Mouse (Mus musculus) liver, adult 2 months (tissue): ENCODE results near the gene Tnfsf11. TPM values are rescaled to one million over a fixed set of nuclear protein-coding genes. Genes with fewer than 3 reads are reported as not detected.

Experiments used
- DNase-seq: peaks from one replicate; pipeline ENCODE4 v3.0.0-alpha.2; 2011; ENCODE audit warnings: low read depth, low spot score; ENCODE audit errors: extremely low read depth
- H3K27ac ChIP-seq: fragments of 200-500 bp; replicated peaks from 2 replicates; pipeline ENCODE4 v1.5.1; 2012; ENCODE audit warnings: low read depth, mild to moderate bottlenecking, control low read depth, inconsistent platforms, low read length; ENCODE audit not compliant: insufficient read depth
- H3K27me3 ChIP-seq: fragments of 200-500 bp; 2 replicates; pipeline ENCODE4 v1.6.1; 2012; ENCODE audit warnings: mild to moderate bottlenecking, moderate library complexity, low read length, inconsistent platforms; ENCODE audit not compliant: control insufficient read depth, insufficient read depth
- H3K36me3 ChIP-seq: fragments of 200-500 bp; 2 replicates; pipeline ENCODE4 v1.6.1; 2012; ENCODE audit warnings: low read length, inconsistent platforms; ENCODE audit not compliant: control insufficient read depth, insufficient read depth
- H3K4me1 ChIP-seq: fragments of 200-500 bp; 2 replicates; pipeline ENCODE4 v1.6.1; 2011; ENCODE audit warnings: low read length; ENCODE audit not compliant: control insufficient read depth, insufficient read depth
- H3K4me3 ChIP-seq: fragments of 200-500 bp; 2 replicates; pipeline ENCODE4 v1.5.1; 2011; ENCODE audit warnings: low read depth, mild to moderate bottlenecking, control low read depth, low read length, moderate library complexity; ENCODE audit not compliant: insufficient read depth
- H3K79me2 ChIP-seq: fragments of 200-500 bp; 2 replicates; pipeline ENCODE4 v1.6.1; 2012; ENCODE audit warnings: inconsistent platforms, mild to moderate bottlenecking, low read length, moderate library complexity; ENCODE audit not compliant: control insufficient read depth, insufficient read depth
- H3K9ac ChIP-seq: fragments of 200-500 bp; 2 replicates; pipeline ENCODE4 v1.6.1; 2012; ENCODE audit warnings: low read depth, mild to moderate bottlenecking, control low read depth, inconsistent platforms, low read length
- CTCF ChIP-seq: fragments of 200-500 bp; IDR thresholded peaks from 2 replicates; pipeline ENCODE4 v1.5.1; 2011; ENCODE audit warnings: low read depth, low read length, control low read depth
- POLR2A ChIP-seq: fragments of 200-500 bp; IDR thresholded peaks from 2 replicates; pipeline ENCODE4 v1.6.1; 2011; ENCODE audit warnings: low read length, control low read depth; ENCODE audit not compliant: insufficient read depth; ENCODE audit errors: extremely low read depth
- WGBS: fragments of 180-500 bp; shearing (Covaris S2); methylation state at CpG from one replicate; pipeline ENCODE4 v1.1.7; 2018; 5-methylcytosine and 5-hydroxymethylcytosine counted together
- polyA plus RNA-seq: library from polyadenylated mRNA; depleted of rRNA; stranded (reverse); fragments of >200 nt; gene quantifications from 2 replicates; pipeline ENCODE4 v1.2.3, GENCODE M21; 2012; rRNA removed
- total RNA-seq: library from RNA; depleted of rRNA; stranded (reverse); fragments of >200 nt; gene quantifications from 2 replicates; pipeline ENCODE4 v1.2.3, GENCODE M21; 2014; rRNA removed

Tnfsf11 gene
- total RNA-seq (0.09 TPM in 1 of 2 replicates, not detected in the other), polyA plus RNA-seq (not detected in 2 replicates)

DNA sequence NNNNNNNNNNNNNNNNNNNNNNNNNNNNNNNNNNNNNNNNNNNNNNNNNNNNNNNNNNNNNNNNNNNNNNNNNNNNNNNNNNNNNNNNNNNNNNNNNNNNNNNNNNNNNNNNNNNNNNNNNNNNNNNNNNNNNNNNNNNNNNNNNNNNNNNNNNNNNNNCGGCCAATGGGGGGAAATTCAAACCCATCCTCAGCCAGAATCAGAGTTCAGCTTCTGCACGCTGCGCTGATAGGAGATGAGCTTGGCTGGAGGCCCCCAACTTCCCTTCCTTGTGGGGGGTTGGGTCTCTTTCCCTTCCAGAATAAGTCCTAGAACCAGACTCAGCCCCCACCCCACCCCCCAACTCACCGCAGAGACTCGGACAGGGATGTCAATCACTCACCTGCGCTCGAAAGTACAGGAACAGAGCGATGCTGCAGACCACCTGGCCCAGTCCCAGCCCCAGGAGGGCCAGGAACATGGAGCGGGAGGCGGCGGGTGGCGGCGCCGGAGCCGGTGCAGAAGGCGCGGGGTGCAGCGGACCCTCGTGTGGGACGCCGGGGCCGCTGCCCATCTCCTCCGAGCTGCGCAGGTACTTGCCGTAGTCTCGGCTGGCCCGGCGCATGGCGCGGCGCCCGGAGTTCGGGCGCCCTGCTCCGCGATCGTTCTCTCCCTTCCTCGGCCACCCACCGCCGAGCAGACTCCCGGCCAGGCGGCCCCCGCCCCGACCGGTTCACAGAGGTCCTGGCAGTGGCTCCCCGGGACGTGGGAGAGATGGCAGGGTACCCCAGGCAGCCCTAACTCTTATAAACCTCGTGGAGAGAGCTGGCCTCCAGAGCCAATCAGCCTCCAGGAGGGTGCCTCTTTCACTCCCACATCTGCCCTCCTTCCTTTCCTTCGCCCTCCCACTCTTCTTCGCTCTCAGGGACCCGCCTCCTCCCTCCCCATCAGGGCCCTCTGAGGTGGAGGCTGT lies at the start of gene Tnfsf11:
TSS of gene Tnfsf11 (minus strand) at position 758 of the 952 bp plus-strand sequence.
- no peak within 1 kb of the TSS for H3K27ac ChIP-seq
- no peaks in the 10 kb centered on the region for H3K79me2 ChIP-seq
- no peak within 1 kb of the TSS for H3K4me3 ChIP-seq
- H3K36me3 ChIP-seq, result no peaks in the 10 kb centered on the region
- 3% methylated on average over 51 of the region's 51 CpGs for WGBS
- peaks cover 15% of the 10 kb centered on the region for H3K27me3 ChIP-seq
- no peak for DNase-seq
- H3K9ac ChIP-seq, result no peak within 1 kb of the TSS
- TF ChIP-seq CTCF (no peak), POLR2A (no peak)
- H3K4me1 ChIP-seq, result no peaks in the 10 kb centered on the region

GRCm38 (mm10) chr14:78356764-78357163 lies 48.9 kb upstream of the Tnfsf11 start:
- Histone ChIP-seq H3K4me3 (no peak overlapping the region), H3K4me1 (no peaks in the 10 kb centered on the region), H3K36me3 (no peaks in the 10 kb centered on the region), H3K79me2 (no peaks in the 10 kb centered on the region), H3K27ac (no peak overlapping the region), H3K27me3 (no peaks in the 10 kb centered on the region), H3K9ac (no peak overlapping the region)
- WGBS, result 71% methylated on average over 8 of the region's 8 CpGs
- TF ChIP-seq CTCF (no peak), POLR2A (no peak)
- DNase-seq, result no peak

DNA sequence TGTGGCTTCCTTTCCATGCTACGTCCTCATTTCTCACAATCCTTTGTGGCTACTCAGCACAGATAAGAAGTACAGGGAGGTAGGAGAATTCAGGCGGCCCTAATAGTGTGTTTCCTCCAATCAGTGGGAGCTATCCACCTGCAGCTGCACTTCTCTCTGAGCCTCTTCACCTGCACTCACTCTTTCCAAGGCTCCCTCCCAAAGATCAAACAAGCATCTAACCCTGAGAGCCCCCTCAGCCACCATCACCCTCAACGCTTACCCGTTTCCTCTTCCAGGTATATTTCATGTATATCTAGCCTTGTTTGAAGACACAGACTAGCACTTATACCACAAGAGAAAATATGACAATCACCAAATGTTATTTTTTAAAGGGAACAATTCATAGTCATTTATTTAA lies 47.5 kb upstream of the Tnfsf11 start:
- no peak for TF ChIP-seq CTCF
- no peak for TF ChIP-seq POLR2A
- Histone ChIP-seq H3K27ac (no peak overlapping the region), H3K27me3 (no peaks in the 10 kb centered on the region), H3K79me2 (no peaks in the 10 kb centered on the region), H3K36me3 (no peaks in the 10 kb centered on the region), H3K4me1 (no peaks in the 10 kb centered on the region), H3K4me3 (no peak overlapping the region), H3K9ac (no peak overlapping the region)
- 53% methylated on average over 4 of the region's 4 CpGs for WGBS
- no peak for DNase-seq

DNA sequence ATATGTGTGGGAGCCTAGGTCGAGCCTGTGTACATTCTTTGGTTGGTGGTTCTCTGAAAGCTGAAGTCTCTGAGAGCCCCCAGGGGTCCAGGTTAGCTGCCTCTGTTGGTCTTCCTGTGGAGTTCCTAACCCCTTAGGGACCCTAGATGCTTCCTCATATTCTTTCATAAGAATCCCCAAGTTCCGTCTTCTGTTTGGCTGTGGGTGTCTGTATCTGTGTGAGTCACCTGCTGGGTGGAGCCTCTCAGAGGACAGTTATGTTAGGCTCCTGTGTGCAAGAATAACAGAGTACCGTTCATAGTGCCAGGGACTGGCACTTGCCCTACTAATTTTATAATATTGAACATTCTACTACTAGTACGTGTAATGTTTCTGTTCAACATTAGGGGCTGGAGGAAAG lies 45.0 kb upstream of the Tnfsf11 start:
- H3K4me1 ChIP-seq, result no peaks in the 10 kb centered on the region
- TF ChIP-seq CTCF (no peak), POLR2A (no peak)
- no peaks in the 10 kb centered on the region for H3K27me3 ChIP-seq
- whole genome bisulfite sequencing, result 73% methylated on average over 4 of the region's 4 CpGs
- H3K27ac ChIP-seq, result no peak overlapping the region
- no peaks in the 10 kb centered on the region for H3K79me2 ChIP-seq
- no peaks in the 10 kb centered on the region for H3K36me3 ChIP-seq
- H3K9ac ChIP-seq, result no peak overlapping the region
- DNase-seq, result no peak
- H3K4me3 ChIP-seq, result no peak overlapping the region

DNA sequence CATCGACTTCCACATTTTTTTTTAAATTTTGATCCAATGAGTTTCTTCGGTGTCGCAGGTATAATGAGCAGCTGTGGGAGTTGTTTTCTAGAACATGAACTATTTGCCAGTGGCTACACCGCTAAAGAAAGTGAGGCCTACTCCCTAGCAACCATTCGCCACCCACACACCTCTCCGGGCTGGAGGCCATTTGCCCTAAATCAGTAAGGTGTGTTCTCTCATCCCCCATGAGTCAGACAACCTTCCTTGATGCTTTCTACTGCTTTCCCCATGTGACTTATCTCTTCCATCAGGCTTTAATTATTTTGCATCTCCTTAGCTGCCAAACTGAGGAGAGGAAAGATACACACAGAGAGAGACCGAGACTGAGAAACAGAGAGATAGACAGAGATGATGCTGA lies 43.7 kb upstream of the Tnfsf11 start:
- Histone ChIP-seq H3K79me2 (no peaks in the 10 kb centered on the region), H3K4me3 (no peak overlapping the region), H3K9ac (no peak overlapping the region), H3K27ac (no peak overlapping the region), H3K27me3 (no peaks in the 10 kb centered on the region), H3K36me3 (no peaks in the 10 kb centered on the region), H3K4me1 (no peaks in the 10 kb centered on the region)
- TF ChIP-seq POLR2A, result no peak
- no peak for TF ChIP-seq CTCF
- DNase-seq, result no peak
- 89% methylated on average over 7 of the region's 7 CpGs for WGBS

DNA sequence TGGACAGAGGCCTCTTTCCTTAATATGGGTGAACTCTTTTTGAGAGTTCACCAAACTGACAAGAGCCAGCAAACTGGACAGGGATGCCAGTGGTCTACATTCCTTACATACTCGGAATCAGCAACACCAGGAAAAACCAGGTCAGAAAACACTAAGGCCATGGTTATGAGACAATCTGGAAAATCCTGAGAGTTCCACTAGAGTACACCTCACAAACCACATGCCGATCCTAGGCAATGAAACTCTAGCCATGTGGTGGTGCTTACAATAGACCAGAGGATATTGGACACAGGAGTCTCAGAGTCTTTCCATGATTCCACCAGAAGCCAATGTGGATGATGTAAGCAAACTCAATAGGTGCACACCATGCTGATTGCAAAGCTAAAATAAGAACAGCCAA lies 39.9 kb upstream of the Tnfsf11 start:
- TF ChIP-seq CTCF, result no peak

More for the DNA sequence above, 39.9 kb upstream of the Tnfsf11 start:
- no peak overlapping the region for H3K27ac ChIP-seq
- no peak for DNase-seq
- H3K9ac ChIP-seq, result no peak overlapping the region
- no peaks in the 10 kb centered on the region for H3K27me3 ChIP-seq
- no peak overlapping the region for H3K4me3 ChIP-seq
- H3K36me3 ChIP-seq, result no peaks in the 10 kb centered on the region
- 90% methylated on average over 2 of the region's 2 CpGs for WGBS
- no peaks in the 10 kb centered on the region for H3K4me1 ChIP-seq
- H3K79me2 ChIP-seq, result no peaks in the 10 kb centered on the region
